Mouse (Mus musculus): ENCODE results near the gene Cpt1b. TPM values are rescaled to one million over a fixed set of nuclear protein-coding genes. Genes with fewer than 3 reads are reported as not detected.
"Not testable (repeated sequence)": the region's sequence is repeated elsewhere in the genome, so short reads cannot be mapped to it uniquely, and the experiment has no call there.

The Cpt1b gene
- total RNA-seq, 4 experiments from 2014 or later, result 1.5 to 3.7 (median 2.8) TPM

DNA sequence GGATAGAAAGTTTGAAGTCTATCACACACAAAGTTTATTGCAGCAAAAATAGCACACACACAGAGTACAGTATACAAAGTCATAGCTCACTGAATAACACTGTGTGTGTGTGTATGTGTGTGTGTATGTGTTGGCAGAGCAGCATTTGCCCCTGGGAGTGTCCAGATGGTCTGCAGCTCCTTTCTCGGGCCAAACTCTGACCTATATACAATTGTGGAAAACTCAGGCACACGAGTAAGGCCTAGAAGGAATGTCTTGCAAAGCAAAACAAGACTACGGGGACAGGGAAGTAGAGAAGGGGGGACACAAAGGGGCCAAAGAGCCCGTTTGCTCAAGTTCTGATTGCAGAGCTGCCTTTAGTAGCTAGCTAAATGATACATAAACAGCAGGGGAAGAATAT lies 7.3 kb upstream of the Cpt1b start:
- DNase-seq (ENCODE audit: low spot score in 2 of 2), result no peak

DNA sequence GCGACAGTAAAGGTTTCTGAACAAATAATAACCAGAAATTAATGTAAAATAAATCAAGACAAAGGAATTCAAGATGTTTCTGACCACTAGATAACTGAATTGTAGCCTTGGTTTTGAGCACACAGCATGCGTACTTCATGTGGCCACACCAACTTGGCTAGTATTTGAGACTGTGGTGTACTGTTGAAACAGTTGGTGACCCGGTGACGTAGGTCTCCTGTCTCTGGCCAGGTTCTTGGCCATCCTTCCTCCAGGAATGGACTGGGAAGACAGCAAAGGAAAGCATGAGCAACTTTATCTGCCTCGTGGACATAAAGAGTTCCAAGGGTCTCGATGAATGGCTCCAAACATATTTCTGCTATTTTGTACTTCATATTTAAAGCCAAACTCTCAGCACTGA lies 6.1 kb upstream of the Cpt1b start:
- DNase-seq (ENCODE audit: low spot score in 2 of 2), result no peak

DNA sequence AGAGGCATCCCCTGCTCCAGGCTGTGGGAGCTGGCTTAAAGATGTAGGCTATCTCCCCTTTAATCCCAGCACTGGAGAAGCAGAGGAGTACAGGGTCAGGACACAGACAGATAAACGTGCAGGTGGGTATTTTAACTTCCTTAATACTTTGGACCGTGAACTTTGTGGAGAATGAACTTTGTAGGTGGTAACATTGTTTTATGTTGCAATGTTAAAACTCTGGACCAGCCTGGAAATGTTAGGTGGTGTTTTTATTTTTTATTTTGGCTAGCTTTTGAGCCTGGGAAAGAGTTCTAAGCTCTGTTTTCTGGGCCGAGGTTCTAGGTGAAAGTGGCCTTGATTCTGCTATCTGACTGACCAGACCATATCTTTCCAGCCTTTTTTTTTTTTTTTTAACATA lies 5.6 kb upstream of the Cpt1b start:
- DNase-seq (ENCODE audit: low spot score in 2 of 2), result no peak

DNA sequence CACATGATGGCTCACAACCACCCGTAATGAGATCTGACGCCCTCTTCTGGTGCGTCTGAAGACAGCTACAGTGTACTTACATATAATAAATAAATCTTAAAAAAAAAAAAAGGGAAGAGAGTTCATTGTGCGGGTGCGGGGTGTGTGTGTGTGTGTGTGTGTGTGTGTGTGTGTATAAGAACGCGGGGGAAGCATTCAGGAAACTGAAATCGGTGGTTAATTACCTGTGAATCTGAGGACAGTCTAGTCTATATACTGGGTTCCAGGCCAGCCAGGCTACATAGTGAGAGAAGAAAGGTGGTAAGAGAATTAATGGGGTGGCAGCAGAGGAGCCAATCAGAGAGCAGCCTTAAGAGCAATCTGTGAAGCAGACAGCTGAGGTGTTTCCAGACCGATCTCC lies 5.1 kb upstream of the Cpt1b start:
- DNase-seq (ENCODE audit: low spot score in 2 of 2), result not testable (repeated sequence)

DNA sequence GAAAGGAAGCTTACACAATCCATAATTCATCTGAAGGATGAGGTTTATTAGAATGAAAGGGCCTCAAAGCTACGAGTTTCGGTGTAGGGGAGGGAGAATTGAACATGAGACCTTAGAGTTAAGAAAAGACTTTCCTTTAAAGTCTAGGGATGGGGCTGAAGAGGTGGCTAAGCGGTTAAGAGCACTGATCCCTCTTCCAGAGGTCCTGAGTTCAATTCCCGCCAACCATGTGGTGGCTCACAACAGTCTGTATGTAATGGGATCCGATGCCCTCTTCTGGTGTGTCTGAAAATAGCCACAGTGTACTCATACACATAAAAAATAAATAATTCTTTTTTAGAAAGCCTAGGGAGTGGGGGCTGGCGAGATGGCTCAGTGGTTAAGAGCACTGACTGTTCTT lies 4.7 kb upstream of the Cpt1b start:
- no peak for DNase-seq (ENCODE audit: low spot score in 2 of 2)

DNA sequence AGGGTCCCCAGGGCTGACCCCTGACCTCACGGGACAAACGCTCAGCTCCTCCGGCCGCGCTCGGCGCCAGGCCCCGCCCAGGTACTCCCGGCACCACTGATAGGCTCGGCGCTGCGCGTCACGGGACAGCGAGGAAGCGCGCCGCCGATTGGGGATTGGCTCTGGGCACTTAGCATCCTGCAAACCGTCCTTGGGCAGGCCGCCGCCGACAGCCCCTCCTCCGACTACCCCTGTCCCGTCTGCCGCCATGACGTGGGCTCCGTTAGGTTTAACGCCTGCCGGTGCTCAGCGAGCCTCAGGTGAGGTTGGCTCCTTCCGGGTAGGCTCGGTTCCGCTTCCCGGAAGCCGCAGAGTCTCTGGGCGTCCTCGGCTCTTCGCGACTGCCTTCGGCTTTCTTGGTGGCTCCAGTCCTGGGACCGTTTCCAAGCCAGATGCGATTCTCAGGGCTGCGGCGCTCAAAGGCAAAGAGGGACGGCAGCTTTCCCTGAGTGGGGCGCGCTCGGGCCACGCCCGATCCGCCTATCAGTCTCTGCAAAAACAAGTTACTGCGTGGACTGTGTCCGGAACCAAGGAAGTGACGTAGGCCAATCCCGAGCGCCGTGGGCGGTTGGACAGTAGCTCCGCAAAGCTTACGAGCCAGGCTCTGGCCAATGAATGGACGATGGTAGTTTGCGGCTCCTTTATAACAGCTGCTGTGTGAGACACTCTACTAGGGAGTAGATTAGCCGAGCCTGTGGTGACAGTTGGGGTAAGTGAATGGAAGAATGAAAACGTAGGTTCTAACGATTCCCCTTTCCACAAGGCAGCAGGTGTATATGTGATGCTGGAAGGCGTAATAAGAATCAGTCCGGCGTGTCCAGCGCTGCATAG lies 3.9 kb upstream of the Cpt1b start, which contains the start of the genes C730034F03Rik, Gm44502 and Chkb:
Gene C730034F03Rik (plus strand): TSS at position 238 of the 870 bp plus-strand sequence.
Gene Gm44502 (minus strand): TSS at position 345 of the 870 bp plus-strand sequence.
Gene Chkb (minus strand): TSS at position 557 of the 870 bp plus-strand sequence.
- peak; percentile 94 to 96 for DNase-seq (ENCODE audit: low spot score in 2 of 2)

GRCm38 (mm10) chr15:89428821-89429351 lies 3.2 kb upstream of the Cpt1b start:
- DNase-seq (ENCODE audit: low spot score in 2 of 2), result no peak

GRCm38 (mm10) chr15:89428136-89428790 lies 2.6 kb upstream of the Cpt1b start:
- no peak for DNase-seq (ENCODE audit: low spot score in 2 of 2)

- DNase-seq (ENCODE audit: low spot score in 2 of 2), result no peak
These were observed 1.1 kb upstream of the Cpt1b start for GRCm38 (mm10) chr15:89426716-89427115.

- DNase-seq (ENCODE audit: low spot score in 2 of 2), result no peak
These were observed 1.0 kb downstream of the Cpt1b start for GRCm38 (mm10) chr15:89424621-89425020.

DNA sequence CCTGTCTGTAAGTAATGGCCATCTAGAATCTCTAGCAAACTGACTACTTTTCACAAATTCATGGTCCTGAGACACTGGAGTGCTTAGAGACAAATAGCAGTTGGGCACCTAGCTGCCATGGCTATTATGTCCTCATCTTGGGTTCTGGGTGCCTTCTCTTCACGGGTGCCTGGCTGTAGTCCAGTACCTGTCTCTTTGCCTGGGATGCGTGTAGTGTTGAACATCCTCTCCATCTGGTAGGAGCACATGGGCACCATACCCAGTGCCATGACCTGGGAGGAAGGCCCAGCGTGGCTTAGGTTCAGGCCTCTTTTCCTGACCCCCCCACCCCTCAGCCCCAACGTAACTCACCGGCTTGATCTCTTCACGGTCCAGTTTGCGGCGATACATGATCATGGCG lies 3.7 kb downstream of the Cpt1b start:
- no peak for DNase-seq (ENCODE audit: low spot score in 2 of 2)

- no peak for DNase-seq (ENCODE audit: low spot score in 2 of 2)
These were observed 10.4 kb downstream of the Cpt1b start for GRCm38 (mm10) chr15:89415282-89415681.

DNA sequence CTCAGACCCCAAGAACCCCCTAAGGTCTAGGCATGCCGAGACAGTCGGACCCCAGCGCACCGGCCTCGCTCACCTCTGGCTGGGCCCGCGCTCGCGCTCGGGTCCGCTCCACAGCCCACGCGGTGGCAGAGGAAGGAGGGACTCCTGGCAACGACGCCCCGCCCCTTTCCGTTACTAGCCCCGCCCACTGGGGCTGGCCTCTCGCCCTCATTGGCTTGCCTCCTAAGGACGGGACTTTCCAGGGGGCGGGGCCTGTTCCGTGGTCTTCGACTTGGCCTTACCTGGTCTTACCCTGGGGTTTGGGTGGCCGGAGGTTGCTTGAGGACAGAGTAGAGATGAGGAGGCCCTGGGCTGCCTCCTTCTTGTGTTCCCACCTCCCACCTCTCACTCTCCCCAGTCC lies 15.5 kb downstream of the Cpt1b start, which contains the start of gene Syce3:
Gene Syce3 (minus strand): TSS at position 386 of the 400 bp plus-strand sequence.
- no peak for DNase-seq (ENCODE audit: low spot score in 2 of 2)

- no peak for DNase-seq (ENCODE audit: low spot score in 2 of 2)
These were observed 19.0 kb downstream of the Cpt1b start for GRCm38 (mm10) chr15:89406691-89407090.

GRCm38 (mm10) chr15:89404831-89405623 lies 20.6 kb downstream of the Cpt1b start:
- DNase-seq (ENCODE audit: low spot score in 2 of 2), result no peak

GRCm38 (mm10) chr15:89402471-89402870 lies 23.2 kb downstream of the Cpt1b start:
- no peak for DNase-seq (ENCODE audit: low spot score in 2 of 2)

GRCm38 (mm10) chr15:89399716-89400115 lies 25.9 kb downstream of the Cpt1b start:
- no peak for DNase-seq (ENCODE audit: low spot score in 2 of 2)

GRCm38 (mm10) chr15:89398146-89398545 lies 27.5 kb downstream of the Cpt1b start:
- DNase-seq (ENCODE audit: low spot score in 2 of 2), result no peak

- no peak for DNase-seq (ENCODE audit: low spot score in 2 of 2)
These were observed 28.8 kb downstream of the Cpt1b start for GRCm38 (mm10) chr15:89396883-89397282.

DNA sequence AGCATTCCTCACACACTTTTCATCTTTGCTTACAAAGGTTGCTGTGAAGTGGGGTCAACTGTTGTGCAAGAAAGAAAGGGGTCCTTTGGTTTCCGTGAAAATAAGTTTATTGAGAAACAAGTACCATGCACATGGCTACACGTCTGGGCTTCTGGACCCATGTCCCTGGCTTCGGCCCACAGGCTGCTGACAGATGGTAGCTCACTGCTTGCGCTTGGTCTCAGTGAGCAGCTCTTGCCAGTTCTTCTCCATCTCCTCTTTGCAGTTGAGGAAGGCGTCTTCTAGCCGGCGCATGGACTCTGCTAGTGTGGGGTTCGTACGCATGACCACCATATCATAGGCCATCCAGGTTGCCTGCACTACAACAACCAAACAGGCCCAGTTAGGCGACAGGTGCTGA lies 35.6 kb downstream of the Cpt1b start:
- no peak for DNase-seq (ENCODE audit: low spot score in 2 of 2)

GRCm38 (mm10) chr15:89387127-89387526 lies 38.5 kb downstream of the Cpt1b start:
- no peak for DNase-seq (ENCODE audit: low spot score in 2 of 2)
